Mouse (Mus musculus) splenic B cell, adult 2 months (primary cell): ENCODE data around the gene Olfr716.
"Not testable (repeated sequence)": the region's sequence is repeated elsewhere in the genome, so short reads cannot be mapped to it uniquely, and the experiment has no call there.

ENCODE experiments used
- DNase-seq: peaks from one replicate; pipeline ENCODE4 v3.0.0-alpha.2; 2011; ENCODE audit warnings: low read depth, low spot score
- H3K27me3 ChIP-seq: 2 replicates; pipeline ENCODE4 v1.6.1; 2012; ENCODE audit warnings: mild to moderate bottlenecking, low read length, moderate library complexity, mixed read lengths; ENCODE audit not compliant: control insufficient read depth, poor library complexity, insufficient read depth, severe bottlenecking
- H3K36me3 ChIP-seq: 2 replicates; pipeline ENCODE4 v1.6.1; 2012; ENCODE audit warnings: mild to moderate bottlenecking, low read length, moderate library complexity, mixed read lengths; ENCODE audit not compliant: control insufficient read depth, poor library complexity, insufficient read depth, severe bottlenecking

The Olfr716 gene

DNA sequence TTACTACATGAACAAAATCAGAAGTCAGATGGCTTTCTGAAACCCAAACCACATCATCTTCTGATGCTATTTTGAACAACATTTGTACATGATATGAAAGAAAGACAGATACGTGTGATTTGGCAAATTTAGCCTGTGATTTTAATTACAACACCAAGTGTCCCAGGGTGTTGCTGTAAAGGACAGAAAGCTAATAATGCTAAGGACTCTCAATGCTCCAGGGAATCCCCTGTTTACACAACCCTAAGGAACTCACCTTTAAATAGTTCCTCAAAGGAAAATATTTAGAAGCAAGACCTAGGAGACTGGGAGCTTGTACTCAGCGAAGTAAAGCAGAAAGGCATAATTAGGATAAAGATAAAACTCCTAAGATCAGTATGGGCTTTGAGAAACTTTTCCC lies at the start of gene Olfr716:
Olfr716 (plus strand) TSS at position 301 of the 400 bp plus-strand sequence.
- H3K27me3 ChIP-seq = not testable (repeated sequence)

GRCm38 (mm10) chr7:107092920-107093319 lies 45.2 kb upstream of the Olfr716 start, which contains the start of gene Olfr17:
Gene Olfr17, plus strand, starts transcription at chr7:107093220.
- DNase-seq = no peak
- H3K27me3 ChIP-seq = no peaks in the 10 kb centered on the region
- no peaks in the 10 kb centered on the region for H3K36me3 ChIP-seq

More for the DNA sequence above, at the start of gene Olfr716:
- not testable (repeated sequence) for H3K36me3 ChIP-seq, DNase-seq

GRCm38 (mm10) chr7:107110269-107110668 lies 27.9 kb upstream of the Olfr716 start, which contains the start of gene Olfr715b:
Gene Olfr715b, minus strand, starts transcription at chr7:107110369.
- not testable (repeated sequence) for H3K36me3 ChIP-seq, DNase-seq, H3K27me3 ChIP-seq

DNA sequence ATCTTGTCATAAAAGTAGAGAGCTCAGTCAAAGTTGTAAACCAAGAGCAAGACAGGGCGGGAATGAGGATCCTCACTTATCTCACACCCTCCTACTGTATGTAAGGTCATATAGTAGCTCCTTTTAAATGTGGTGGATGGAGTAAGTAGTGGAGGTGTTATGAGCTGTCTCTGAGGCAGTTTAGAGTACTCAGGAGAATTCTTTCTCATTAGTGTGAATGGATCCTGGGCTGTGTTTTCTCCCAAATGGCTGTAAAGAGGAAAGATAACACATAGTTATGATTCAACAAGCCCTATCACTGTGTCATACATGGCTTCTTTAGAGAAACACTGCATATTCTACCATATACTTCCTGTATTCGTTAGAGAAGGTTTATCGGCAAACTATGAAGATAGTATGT lies 7.1 kb upstream of the Olfr716 start, which contains the start of gene Olfr715:
Olfr715 (minus strand) TSS at position 101 of the 400 bp plus-strand sequence.
- DNase-seq, H3K36me3 ChIP-seq, H3K27me3 ChIP-seq: not testable (repeated sequence)

DNA sequence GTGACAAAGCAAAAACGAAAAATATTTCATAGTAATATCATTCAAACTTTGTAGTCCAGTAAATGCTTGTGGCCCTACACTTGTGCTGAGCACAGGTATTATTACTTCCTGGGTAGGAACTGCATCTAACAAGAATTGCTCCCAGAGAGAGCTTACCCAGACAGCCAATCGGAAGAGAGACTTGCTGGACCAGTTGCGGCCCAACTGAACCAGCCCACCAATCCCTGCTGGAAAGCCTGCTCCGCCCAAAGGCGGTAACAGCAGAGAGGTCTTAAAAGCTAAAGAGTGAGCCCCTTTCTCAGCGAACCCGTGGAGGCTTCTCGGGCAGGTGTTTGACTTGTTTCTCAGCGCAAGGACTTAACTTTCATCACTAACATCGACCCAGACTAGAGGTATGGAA lies 28.6 kb downstream of the Olfr716 start, which contains the start of gene Nlrp14:
Nlrp14 (plus strand) TSS at position 301 of the 400 bp plus-strand sequence.
- no peaks in the 10 kb centered on the region for H3K36me3 ChIP-seq
- H3K27me3 ChIP-seq = no peaks in the 10 kb centered on the region
- no peak for DNase-seq

DNA sequence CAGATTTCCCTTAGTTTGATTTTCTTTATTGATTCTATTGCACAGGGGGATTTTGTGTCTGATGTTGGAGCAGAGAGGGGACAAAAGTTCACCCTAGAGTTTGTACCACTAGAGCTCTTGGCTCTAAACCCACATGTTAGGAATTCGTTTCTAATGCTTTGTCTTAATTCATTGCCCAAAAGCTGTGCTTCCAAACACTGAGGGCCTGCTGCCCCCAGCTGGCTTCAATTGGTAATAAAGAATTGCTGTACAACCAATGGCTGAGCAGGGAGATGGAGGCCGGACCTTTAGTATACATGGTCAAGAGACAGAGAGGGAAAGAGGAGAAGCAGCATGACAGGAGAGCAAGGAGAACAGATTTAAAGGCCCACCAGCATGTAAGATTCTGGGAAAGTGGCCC lies 42.3 kb downstream of the Olfr716 start:
- Histone ChIP-seq H3K27me3 (no peaks in the 10 kb centered on the region; the same call in 1 of the 2 replicates), H3K36me3 (no peaks in the 10 kb centered on the region)
- DNase-seq = no peak
